Mouse (Mus musculus): ENCODE data around the gene Lpcat2b. TPM values are rescaled to one million over a fixed set of nuclear protein-coding genes. Genes with fewer than 3 reads are reported as not detected.
A peak's percentile ranks its signal among the peaks of the same experiment; 100 is the strongest.
"Not testable (repeated sequence)": the region's sequence is repeated elsewhere in the genome, so short reads cannot be mapped to it uniquely, and the experiment has no call there.

Lpcat2b gene
- not detected in 2 replicates for total RNA-seq (2021)
- long read RNA-seq: 0 reads

DNA sequence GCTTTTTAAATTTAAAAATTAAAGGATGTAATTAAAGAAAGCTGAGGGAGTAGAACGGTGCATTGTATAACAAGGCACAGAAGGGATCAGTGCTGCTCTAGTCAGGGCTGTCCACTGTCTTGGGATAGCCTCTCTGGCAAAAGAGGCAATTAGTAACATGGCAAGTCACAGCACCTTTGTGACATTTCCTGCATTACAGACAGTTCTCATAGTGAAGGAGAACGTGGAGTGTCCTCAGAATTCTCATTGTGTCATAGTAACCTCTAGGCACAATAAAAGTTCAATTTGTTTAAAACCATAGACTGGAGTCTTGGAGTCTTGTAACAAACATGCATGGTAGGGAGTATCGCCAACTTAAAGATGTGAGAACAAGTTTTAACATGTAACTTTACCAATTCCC is at the start of gene Lpcat2b:
Gene Lpcat2b (plus strand): TSS at position 301 of the 400 bp plus-strand sequence.
- no peak for DNase-seq

DNA sequence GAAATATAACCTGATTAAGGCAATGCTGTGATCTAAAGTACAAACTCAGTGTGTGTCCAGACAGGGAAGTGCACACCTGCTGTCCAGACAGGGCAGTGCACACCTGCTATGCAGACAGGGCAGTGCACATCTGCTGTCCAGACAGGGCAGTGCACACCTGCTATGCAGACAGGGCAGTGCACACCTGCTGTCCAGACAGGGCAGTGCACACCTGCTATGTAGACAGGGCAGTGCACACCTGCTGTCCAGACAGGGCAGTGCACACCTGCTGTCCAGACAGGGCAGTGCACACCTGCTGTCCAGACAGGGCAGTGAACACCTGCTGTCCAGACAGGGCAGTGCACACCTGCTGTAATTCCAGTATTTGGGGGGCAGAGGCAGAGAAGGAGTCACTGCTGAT is 44.9 kb upstream of the Lpcat2b start:
- DNase-seq: not testable (repeated sequence)

- DNase-seq: no peak
Measured at GRCm38 (mm10) chr5:107387788-107388187, 43.6 kb upstream of the Lpcat2b start.

DNA sequence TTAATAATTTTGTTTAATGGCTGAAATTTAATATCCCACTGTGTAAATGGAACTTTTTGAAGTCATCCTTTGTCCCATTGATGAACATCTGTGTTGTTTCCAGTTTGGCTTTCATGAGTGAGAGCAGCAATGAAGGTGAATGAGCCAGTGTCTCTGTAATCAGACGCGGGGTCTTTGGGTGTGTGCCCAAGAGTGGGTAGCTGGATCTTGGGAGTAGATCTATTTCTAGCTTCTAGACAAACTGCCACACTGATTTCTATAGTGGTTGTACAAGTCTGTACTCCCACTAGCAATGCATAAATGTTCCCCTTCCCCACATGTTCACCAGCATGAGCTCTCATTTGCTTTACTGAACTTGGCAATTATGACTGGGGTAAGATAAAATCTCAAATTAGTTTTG is 42.0 kb upstream of the Lpcat2b start:
- no peak for DNase-seq

- no peak for DNase-seq
Measured at GRCm38 (mm10) chr5:107394437-107394836, 36.9 kb upstream of the Lpcat2b start.

- no peak for DNase-seq
Measured at GRCm38 (mm10) chr5:107402436-107402835, 28.9 kb upstream of the Lpcat2b start, which contains the start of gene Ephx4. TSS of gene Ephx4 (plus strand) at chr5:107402736.

DNA sequence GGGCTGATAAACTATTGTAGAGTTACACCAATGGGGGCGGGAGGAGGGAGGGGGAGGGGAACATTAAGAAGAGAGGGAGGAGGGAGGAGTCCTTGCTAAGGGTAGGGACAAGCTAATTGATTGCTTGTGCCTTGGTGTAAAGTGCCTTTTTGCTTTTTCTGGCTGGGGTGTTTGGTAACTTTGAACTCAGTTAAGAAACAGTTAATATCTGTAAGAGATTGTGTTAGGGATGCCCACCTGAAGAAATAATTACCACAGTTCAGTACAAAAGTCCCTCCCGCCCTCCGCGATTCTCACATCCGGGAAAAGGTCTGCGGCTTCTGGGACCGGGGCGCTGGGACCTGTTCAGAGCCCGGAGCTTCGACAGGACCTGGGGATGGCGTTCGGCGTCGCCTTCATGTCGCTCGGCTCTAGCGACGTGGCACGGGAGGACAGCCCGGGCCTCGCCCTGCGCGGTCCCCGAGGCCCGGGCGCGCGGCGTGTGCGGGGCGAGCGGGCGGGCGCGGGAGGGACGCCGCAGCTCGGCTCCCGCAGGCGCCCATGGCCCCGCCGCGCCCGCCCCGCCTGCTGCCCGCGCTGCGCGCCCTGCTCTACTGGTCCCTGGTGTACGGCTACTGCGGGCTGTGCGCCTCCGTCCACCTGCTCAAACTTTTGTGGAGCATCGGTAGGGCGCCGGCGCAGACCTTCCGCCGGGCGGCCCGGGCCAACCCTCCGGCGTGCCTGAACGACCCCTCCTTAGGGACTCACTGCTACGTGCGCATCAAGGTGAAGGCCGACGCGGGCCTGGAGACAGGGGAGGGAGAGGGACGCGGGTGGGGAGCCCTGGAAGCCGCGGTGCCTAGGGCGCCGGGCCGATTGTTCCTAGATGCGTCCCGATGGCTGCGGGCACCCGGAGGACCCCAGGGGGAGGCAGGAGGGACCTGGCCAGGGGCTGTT is 28.1 kb upstream of the Lpcat2b start:
- peak; percentile 30 for DNase-seq

DNA sequence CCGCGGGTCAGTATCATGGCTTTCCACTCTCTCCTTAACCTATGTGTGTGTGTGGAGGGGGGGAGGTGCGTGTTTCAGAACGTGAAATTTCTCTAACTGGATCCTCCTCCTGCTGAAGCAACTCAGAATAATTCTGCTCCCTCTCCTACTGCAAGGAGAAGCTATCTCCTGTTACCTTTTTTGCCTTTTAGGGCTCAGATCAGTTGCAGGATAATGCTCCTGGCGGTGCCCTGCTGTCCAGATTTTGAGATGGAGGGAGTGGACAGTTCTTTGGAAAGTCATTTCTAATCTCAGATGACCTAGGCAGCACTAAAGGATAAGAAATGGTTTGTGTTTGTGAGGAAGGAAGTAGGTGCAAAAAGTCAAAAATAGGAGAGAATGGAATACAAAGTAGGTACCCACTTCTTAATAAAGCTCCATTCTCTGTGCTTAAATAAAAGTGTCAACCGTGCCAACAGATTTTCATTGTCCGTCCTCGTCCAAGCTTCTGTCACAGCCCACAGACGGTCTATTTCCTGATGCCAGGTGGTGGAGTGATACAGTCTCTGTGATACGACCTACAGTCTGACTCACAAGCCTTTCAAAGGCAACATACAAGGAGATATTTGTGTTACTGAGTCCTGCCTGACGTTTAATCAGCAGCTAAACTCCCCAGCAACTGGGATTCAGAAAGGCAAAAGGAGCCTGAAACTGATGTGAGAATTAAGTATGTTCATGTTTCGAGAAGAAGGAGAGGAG is 27.2 kb upstream of the Lpcat2b start:
- no peak for DNase-seq

GRCm38 (mm10) chr5:107405361-107405760 is 26.0 kb upstream of the Lpcat2b start:
- no peak for DNase-seq

DNA sequence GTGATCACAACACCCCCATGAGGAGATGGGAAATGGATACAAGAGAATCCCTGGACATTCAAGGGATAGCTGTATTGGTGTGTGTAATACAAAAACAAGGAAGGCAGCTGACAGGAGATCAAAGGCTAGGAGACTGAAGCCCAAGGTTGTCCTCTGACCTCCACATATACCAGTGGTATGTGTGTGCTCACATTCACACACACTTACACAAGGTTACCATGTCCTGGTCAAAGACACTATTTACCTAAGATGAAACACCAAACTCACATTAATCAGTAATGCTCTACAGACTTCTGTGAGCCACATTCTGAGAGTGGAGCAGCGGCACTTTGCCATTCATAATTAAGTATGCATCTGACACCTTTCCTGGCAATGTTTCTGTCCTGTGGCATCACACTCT is 21.0 kb upstream of the Lpcat2b start:
- DNase-seq: no peak

- DNase-seq: no peak
Measured at GRCm38 (mm10) chr5:107411326-107411725, 20.0 kb upstream of the Lpcat2b start.

GRCm38 (mm10) chr5:107412285-107412684 is 19.1 kb upstream of the Lpcat2b start:
- DNase-seq: no peak

GRCm38 (mm10) chr5:107415098-107415497 is 16.3 kb upstream of the Lpcat2b start:
- DNase-seq: no peak

- DNase-seq: no peak
Measured at GRCm38 (mm10) chr5:107421676-107422075, 9.7 kb upstream of the Lpcat2b start.

- DNase-seq: no peak
Measured at GRCm38 (mm10) chr5:107434001-107434400, 2.7 kb downstream of the Lpcat2b start.

DNA sequence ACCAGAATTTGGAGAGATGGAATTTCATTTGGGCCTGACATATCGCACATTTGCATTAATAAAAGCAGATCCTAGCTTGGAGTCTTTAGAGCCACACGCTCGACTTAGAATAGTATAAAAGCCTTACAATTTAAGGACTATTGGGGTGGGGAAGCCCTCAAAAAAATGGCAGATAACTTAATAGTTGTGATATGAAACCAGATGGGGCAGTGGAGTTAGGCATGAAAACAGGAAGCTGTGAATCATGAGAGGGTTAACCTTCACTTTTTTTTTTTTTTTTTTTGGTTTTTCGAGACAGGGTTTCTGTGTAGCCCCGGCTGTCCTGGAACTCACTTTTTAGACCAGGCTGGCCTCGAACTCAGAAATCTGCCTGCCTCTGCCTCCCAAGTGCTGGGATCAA is 4.8 kb downstream of the Lpcat2b start:
- no peak for DNase-seq

- DNase-seq: no peak
Measured at GRCm38 (mm10) chr5:107436587-107437209, 5.3 kb downstream of the Lpcat2b start.

GRCm38 (mm10) chr5:107437464-107438281 is 6.3 kb downstream of the Lpcat2b start, which contains the start of gene Btbd8:
TSS of gene Btbd8 (plus strand) at chr5:107437997.
- peak; percentile 94 for DNase-seq

- DNase-seq: no peak
Measured at GRCm38 (mm10) chr5:107438353-107438752, 7.0 kb downstream of the Lpcat2b start.

GRCm38 (mm10) chr5:107441881-107442280 is 10.5 kb downstream of the Lpcat2b start:
- no peak for DNase-seq

DNA sequence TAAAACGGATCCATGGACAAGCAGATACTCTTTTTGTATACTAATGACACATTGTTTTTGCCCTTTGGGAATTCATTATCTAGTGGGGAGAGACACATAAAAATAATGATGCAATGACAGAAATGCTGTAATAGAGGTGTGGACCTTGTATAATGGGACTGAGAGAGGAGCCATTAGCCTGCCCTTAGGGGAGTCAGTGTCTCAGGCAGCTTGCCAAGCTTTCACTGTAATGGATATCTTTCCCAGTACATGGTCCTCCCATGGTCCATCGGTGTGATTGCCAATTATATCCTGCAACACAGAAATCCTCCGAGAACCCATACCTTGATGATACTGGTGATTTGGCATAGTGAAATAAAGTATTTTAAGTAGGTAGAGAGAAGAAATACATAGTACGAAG is 12.9 kb downstream of the Lpcat2b start:
- no peak for DNase-seq

DNA sequence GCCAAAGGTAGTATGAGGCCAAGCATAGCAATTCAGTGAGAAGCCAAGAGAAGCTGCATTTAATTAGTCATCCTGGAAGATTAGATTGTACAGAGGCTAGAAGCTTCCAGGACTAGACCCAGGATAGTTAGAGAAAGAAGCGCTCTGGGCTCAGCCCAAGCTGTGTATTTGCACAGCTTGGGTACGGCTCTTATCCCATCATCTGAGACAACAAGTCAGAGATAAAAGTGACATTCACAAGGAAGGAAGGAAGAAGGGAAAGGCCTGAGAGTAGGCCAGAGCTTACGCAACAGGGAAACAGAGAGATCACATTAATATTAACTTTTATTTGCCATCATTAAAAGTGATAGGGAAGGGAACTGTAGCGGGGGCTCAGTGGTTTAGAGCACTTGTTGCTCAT is 16.6 kb downstream of the Lpcat2b start:
- DNase-seq: no peak
